Mouse (Mus musculus) T-helper 1 cell (primary cell): Measurements from ENCODE around the gene Fam162a.
"Not testable (repeated sequence)": the region's sequence is repeated elsewhere in the genome, so short reads cannot be mapped to it uniquely, and the experiment has no call there.

Experiments used
- in situ Hi-C: fragments of 300-600 bp; cut with MboI, MseI; formaldehyde crosslinking; loops from one replicate; pipeline ENCODE4 v1.15.1; 2025; ENCODE audit warnings: high pct_unique_total_duplicates

Fam162a gene

DNA sequence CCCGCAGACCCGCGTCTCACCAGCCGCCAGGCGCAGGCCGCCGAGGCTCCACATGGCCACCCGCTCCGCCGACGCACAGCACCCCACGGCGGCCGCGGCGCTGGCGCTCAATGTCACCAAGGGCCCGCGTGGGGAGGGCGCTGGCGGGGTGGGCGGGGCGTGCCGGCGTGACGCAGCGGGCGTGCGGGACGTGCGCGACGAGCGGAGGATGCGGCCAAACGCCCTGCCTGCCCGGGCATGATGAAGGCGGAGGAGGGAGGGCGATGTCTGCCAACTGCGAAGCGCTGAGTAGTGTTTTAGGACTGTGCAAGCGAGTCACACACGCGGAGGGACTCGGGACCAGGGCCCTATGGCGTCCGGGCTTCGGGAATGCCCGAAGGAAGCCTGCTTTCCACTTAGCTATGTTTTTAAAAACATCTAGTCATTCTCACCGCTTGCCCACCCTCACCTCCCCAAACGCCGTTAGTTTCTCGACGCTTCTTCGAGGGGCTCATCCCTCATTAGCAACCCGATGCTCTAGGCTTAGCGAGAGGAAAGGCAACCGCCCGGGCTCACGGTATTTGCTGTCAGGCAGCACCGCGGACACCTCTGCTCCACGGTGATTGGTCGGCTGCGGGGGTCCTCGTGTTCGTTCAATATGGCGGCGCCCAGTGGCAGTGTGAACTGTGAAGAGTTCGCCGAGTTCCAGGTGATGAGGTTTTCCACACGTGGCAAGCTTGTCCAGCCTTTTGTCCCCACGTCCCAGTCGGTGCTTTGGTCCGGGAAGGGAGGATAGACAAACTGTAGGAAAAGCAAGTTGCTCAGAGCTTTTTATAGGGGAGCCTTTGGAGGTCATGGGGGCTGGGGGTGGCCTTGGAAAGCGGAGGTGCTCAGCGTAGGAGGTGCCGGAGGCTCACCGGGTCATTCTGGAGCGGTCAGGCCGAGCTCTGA, at the start of gene Fam162a, which contains the start of gene Ccdc58:
TSS of gene Fam162a (minus strand) at position 145 of the 930 bp plus-strand sequence.
TSS of gene Ccdc58 (plus strand) at position 236 of the 930 bp plus-strand sequence.
- in situ Hi-C loops, result loop anchor here (25.0 kb wide), 1 partner anchor 1816 kb away; no protein-coding TSS in a partner anchor

DNA sequence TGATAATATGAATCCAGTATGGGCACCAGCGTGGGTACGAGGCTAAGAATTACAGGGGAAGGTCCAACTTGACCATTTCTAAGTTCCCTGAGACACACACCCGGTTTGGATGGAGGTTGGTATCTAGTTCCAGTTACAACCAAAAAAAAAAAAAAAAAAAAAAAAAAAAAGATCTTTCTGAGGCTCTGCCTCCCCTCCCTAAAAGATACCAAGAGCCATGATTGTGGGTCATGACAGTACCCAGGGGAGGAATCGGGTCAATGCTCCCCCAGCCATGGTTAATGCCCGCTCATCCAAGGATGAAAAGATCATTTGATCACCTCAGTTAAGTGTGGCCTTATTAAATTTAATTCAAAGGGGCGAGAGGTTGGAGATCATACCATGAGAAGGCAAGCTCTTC, 44.4 kb upstream of the Fam162a start:
- in situ Hi-C loops, result not testable (repeated sequence)

DNA sequence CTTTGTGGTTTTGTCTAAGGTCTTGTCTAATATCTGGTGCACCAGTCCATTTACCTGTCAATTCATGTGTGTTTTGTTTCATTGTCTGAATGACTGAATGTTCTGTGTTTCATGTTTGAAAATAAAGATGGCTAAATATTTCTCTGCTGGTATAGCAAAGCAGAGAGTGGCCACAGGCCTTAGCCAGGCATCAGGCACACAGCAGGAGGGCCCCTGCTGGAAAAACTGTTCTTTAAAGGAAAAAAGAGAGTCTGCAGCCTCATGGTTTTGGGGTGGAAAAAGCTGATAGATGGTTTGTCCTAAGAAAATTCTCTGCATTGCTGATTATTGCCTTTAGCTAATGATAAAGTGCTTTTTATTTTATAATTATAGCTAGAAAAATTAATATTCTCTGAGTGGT, 40.1 kb upstream of the Fam162a start:
- in situ Hi-C loops, result not testable (repeated sequence)

DNA sequence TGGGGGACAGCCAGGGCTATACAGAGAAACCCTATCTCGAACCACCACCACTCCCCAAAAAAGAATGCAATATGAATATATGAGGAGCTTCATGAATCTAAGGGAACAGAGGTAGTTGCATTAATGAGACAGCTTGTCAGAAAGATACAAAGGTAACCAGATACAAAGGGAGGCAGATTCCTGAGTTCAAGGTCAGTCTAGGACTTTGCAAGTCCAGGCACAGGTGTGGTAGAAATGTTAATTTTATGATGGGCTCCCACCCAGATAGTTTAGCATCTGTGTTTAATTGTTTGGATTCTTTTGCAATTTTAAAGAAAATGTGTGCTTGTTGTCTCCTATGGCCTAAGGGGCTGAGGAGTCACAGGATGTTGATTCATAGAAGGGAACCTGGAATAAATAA, 30.8 kb upstream of the Fam162a start:
- in situ Hi-C loops, result no loop called here

DNA sequence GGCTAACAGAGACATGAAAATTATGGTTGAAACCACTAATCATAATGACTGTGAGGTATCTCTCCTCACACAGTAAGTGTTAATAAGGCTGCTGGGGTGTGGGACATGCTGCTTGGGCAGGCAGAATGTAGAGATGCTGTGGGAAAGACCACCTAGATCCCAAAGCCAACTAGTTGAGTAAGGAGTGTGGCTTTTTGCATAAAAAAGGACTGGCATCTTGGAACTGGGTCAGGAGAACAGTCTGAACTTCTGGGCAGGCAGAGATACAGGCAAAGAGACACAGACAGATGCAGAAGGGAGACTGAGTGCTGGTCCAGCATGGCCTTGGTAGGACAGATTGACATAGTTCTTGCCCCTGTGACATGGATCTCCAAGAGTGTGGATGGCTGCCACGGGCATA, 30.1 kb upstream of the Fam162a start:
- in situ Hi-C loops, result no loop called here

DNA sequence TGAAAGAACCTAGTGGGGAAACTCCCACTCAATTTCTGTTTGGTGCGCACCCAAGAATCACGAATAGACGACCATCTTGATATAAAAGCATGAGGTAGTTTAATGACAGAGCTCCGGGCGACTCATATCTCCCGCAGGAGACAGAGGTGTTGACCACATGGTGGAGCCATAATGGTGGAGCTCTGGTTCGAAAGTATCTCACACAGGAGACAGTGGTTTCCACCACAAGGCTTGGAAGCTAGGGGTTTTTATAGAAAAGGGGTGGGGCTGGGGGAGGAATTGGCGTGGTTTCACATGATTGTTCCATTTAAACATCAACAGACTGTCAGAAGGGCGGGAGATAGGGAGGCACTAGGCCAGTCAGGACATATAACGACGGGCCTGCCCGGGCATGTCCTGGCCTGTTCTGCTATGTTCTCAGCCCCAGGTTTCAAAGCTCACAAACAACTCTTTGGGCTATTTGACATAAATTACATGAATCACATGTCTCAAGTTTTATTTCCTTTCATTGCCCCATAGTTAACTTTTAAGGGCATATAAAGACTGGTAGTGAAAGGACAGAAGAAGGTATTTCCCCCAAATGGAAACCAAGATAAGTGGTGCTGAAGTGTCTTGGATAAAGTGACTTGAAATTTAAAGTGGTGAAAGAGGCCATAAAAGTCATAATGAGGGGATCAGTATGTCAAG, 26.6 kb upstream of the Fam162a start:
- in situ Hi-C loops, result not testable (repeated sequence)

DNA sequence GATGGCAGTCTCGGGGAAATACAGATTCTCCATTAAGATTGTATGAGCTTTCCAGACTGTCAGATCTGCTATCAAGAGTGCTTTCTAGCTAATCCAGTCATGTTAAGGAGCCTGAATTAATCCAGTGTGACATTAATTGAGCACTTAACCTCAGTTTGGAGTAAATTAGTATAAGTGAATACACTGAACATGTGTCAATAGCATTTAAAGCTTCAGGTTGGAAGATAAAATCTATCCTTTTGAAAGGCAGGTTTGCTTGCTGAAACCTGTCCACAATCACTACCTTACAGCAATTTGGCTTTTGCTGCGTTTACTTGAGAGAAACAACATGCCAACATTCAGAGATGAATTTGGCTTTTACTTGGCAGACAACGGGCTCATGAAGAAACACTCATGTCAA, 22.7 kb upstream of the Fam162a start:
- in situ Hi-C loops, result no loop called here

DNA sequence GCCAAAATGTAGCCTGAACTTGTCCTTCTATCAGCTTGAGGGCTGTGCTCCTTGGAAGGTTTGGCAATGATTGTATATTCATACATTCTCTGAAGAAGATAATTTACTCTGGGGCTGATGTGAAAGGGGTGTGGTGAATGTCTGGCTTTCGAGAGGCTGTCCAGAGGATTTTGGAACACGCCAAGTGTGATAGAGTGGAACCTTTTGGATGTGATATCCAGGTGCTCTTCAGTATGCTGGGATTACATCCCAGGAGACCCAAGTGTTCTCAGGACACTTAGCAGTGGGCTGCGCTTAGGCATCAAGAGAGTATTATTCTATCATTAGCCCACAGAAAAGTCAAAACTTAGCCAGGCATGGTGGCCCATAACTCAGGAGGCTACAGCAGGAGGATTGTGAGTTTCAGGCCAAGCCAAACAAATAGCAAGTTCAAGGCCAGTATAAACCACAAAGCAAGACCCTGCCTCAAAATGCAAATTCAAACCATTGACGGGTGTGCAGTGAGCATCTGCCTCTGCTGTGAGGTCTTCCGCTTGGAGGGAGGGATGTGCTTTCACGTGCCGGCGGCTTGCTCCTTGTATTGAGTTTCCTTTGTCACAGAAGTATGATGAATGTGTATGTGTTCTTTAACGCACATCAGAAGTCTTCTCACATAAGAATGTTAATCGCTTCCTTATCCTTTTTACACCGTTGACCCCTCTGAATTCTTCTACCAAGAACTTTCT, 19.6 kb upstream of the Fam162a start:
- in situ Hi-C loops, result no loop called here

DNA sequence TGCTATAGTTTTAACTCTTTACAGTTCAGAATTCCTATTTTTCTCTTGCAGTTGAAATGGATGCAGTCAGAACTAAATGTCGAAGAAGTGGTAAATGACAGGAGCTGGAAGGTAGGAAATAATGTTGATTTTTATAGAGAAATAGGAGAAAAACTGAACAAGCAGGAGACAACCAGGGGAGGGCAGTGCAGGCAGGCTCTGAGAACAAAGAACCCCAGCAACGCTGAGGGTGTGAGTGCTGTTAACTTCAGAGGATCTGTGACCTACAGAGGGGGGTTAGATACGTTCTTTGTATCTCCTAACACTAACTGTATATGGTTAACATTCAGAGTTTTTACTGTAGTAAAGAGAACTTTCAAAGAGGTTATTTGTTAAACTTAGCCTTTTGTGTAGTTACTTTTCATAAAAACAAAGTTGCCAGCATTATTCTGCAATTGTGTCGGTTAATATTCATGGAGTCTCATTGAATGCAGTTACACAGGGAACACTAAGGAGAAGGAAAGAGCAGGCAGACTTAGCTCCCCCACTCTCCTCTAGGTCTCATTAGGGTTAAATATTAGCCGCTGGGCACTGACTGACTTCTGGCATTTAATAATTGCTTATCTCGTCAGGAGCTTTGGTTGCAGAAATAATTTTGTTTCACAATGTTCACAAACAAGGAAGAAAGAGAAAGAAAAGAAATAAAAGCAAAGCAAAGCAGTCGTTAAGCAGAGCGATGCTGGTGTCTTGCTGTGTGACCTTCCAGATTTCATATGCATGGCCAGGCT, 18.6 kb upstream of the Fam162a start:
- in situ Hi-C loops, result no loop called here

DNA sequence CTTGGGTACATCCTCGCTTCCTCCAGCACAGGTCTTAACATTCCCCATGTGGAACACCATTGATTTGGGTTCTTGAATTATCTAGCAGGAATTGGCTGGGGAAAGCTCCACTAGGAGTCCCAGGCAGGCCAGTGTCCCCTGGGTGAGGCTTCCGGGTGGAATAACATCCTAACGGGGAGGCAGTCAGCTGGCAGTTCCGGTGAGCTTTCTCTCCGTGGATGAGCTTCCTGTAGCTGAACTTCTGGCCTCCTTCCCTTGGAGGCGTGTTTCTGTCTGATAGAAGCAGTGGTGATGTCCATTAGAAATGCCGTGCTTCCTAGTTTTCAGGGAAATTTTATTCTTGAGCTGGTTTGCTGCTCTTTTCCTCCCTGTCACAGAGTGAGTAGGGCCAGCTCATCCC, 17.7 kb upstream of the Fam162a start:
- in situ Hi-C loops, result no loop called here

DNA sequence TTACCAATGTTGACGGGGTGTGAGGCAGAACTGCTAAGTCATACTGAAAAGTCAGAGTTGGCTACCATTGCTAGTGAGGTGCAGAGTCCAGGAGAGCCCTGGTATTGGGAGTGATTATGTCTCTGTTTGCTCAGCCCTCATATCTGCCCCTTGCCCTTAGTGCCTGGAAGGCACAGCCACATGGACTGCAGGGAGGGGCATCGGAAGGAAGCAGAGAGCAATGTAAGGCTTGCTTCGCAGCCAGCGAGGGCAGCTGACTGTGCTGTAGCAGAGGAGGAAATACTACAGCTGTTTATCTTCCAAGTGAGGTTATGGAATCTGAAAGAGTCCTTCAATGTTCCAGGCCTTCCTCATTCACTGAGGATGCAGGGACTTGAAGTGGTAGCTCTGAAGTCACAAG, 16.5 kb upstream of the Fam162a start:
- in situ Hi-C loops, result no loop called here

DNA sequence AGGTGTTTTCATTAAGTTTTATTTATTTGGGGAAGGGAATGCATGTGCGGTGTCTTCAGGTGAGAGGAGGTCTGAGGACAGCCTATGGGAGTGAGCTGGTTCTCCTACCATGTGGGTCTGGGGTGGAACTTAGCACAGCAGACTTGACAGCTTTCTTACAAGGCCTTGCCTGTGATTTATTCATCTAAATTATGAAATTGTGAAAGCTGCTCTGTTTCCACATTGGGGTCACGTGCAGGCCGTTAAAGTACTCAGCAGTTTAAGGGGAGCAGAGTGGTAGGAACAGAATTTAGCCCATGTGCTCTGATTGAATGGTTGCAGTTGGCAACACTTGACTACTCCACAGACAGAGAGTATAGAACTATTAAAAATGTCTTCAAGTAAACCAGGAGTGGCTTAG, 8.5 kb upstream of the Fam162a start:
- in situ Hi-C loops, result no loop called here

DNA sequence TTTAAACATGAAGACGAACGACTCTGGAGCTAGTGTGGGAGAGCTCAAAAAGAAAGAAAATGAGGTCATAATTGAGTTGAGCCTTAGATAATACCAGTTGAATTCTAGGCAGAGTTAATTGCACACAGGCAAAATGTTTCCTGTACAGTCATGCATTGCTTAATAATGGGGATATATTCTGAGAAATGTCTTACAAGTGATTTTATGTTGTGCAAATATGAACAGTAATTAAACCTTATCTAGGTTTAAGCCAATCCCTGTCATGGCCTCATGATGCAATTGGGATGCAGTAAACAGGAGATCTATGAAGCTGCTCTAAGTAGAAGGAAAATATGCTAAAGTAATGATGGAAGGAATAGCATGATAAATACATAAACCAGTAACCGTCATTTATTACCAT, 3.4 kb upstream of the Fam162a start:
- in situ Hi-C loops, result loop anchor here (25.0 kb wide), 1 partner anchor 1813 kb away; no protein-coding TSS in a partner anchor

DNA sequence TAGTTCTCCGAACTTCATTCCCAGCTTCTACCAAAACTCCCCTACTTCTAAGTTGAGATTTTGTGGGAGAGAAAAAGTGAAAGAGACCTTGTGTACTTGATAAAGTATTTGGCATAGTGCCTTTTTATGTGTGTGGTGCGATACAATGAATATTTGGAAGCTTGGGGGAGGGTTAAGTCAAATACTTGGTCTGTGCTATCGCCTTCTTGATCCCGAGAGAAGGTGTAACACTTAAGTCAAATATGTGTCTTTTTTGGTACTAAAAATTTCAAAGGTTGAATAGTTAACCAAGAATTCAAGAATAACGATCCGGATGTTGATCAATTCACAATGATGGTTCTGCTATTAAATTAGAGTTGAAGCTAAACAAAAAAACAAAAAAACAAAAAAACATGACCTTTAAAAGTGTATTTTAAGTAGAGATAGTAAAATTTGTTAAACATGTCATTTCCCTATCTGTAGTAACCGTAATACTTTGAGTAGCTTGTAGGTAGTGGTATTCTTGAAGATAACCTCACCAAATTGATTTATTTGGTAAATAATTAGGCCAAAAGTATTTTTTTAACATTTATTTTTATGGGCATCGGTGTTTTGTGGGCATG, 1.1 kb upstream of the Fam162a start:
- in situ Hi-C loops, result loop anchor here (25.0 kb wide), 1 partner anchor 1815 kb away; no protein-coding TSS in a partner anchor

DNA sequence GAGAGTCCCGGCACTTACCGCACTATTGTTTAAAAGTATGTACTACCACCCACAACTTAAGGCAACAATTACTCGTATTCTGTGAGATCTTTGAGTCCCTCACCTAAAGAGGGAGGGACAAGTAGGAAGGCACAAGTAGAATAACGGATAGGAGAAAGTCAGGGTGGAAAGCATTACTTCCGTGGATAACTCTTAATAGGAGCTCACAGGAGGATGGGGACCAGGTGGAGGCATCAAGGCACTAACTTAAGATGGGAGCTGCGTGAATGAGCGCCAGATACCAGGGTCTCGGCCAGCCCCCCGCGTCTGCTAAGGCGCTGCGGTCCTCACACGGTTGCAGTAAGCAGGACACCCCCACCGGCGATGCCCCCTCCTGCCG, 334 bp downstream of the Fam162a start:
- in situ Hi-C loops, result loop anchor here (25.0 kb wide), 1 partner anchor 1816 kb away; no protein-coding TSS in a partner anchor

DNA sequence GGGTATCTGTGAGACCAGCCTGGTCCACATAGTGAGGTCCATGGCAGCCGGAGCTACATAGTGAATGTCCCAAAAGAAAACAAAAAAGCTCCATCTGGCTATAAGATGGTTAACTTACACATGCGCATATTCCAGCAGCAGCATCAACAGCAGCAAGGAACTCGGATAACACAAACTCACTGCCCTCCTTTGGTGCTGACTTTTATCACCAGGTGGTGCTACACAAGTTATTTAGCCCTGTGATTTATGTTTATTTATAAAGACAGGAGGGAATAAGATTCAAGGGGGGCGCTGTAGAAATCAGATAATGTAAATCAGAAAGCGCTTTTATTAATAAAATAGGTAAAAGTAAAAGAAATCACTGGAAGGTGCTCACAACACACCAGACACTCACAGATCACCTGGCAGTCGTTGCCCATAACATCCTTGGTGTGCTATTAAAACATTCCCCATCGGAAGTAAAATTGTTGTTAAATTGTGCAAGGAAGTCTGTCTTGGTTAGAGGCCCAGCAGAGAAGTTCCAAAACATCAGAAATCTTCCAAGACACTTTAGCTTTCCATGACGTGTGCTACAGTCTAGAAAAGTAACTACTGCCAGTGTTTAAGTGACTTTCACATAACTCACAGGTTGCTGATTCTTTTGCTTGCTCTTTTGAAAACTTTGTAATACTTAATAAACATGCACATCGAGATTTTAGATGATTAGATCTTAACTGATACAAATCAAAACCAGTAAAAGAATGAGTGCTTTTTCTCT, 1.4 kb downstream of the Fam162a start:
- in situ Hi-C loops, result loop anchor here (25.0 kb wide), 1 partner anchor 1817 kb away; no protein-coding TSS in a partner anchor

DNA sequence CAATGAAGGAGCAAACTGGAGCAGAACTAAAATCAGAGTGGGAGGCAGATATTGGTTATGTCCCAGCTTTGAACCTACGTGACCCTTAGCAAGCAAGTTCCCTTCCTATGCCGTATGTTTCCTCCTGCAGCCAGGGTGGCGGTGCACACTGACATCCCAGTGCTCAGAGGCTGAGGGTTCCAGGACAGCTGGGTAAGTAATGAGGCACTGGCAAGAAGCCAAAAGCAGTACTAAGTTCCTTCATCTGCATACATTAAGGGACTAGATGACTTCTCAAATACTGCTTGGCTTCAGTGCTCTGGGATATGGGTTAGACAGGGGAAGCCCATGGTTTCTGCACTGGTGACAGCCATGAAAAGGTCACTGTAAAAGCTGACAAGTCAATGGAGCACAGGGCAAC, 3.0 kb downstream of the Fam162a start:
- in situ Hi-C loops, result loop anchor here (25.0 kb wide), 1 partner anchor 1819 kb away; no protein-coding TSS in a partner anchor

DNA sequence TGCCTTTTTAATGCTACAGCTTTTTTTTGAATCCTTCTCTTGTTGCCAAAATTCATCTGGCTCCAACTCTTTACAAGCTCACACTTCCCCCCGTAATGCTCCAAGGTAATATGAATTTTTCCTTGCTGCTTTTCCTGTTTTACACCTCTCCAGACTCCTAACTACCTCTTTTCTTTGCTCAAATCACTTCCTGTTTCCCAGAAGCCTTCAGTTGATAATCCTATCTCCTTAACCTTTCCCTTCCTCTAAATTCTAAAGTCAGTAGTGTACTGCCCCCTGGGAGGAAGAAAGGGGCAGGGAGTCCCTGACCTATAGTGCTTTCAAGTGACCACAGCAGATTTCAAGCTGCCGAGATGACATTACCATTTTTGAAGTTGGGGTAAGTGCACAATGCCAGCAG, 3.7 kb downstream of the Fam162a start:
- in situ Hi-C loops, result loop anchor here (25.0 kb wide), 1 partner anchor 1820 kb away; no protein-coding TSS in a partner anchor

DNA sequence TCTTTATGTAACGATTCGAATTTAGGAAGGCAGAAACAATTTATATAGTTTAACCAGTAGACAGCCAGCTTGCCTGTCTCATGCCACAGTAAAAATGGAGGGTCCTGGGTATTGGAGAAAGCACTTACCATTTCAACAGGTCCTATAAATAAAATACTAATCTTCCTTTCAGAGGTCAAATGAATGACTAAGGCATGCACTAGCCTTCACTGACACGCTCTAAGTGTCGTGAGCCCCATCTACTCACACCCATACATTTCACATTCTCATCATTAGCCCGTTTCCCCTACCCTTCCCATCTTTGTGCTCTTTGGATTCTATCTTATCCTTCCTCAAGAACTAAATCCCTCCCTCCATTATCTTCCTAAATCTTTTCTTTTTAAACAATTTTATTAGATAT, 6.5 kb downstream of the Fam162a start:
- in situ Hi-C loops, result loop anchor here (25.0 kb wide), 1 partner anchor 1822 kb away; no protein-coding TSS in a partner anchor

DNA sequence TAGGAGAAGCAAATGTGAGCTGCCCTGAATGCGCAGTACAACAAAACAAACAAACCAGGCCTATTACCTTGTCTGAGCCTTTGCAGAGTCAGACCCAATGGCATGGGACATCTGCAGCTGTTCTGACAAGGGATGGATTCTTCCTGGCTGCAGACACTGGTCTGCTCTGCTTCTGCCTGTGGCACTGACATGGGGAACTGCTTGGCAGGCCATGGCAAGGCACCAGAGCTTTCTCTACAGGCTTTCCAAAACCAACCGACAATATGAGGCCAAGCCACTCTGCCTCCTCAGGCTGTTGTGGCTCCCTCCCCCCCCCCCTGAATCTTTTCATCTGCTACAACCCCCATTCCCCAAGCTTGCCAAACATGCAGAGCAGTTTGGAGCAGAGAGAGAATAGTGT, 8.1 kb downstream of the Fam162a start:
- in situ Hi-C loops, result loop anchor here (25.0 kb wide), 1 partner anchor 1824 kb away; no protein-coding TSS in a partner anchor
